Mouse (Mus musculus) liver, embryonic 11.5 days (tissue): ENCODE data around the gene Gm20517. TPM values are rescaled to one million over a fixed set of nuclear protein-coding genes. Genes with fewer than 3 reads are reported as not detected.

Experiments
- ATAC-seq: fragments of 200-750 bp; cut with Nextera tagmentation; replicated peaks from 2 replicates; pipeline ENCODE4 v1.8.0; 2017; ENCODE audit warnings: moderate number of reproducible peaks, mild to moderate bottlenecking, moderate TSS enrichment, moderate library complexity; ENCODE audit not compliant: low FRiP score
- DNase-seq: peaks from one replicate; pipeline ENCODE4 v3.0.0-alpha.2; 2017; ENCODE audit warnings: low spot score
- H3K27ac ChIP-seq: fragments of 300-500 bp; sonication (generic); 2 replicates; pipeline ENCODE4 v1.5.1; 2014; ENCODE audit warnings: mild to moderate bottlenecking, low read depth, low read length, control low read depth
- H3K27me3 ChIP-seq: fragments of 300-500 bp; sonication (generic); replicated peaks from 2 replicates; pipeline ENCODE4 v1.6.1; 2014; ENCODE audit warnings: low read length, mixed read lengths; ENCODE audit not compliant: control insufficient read depth, insufficient read depth
- H3K36me3 ChIP-seq: fragments of 300-500 bp; sonication (generic); 2 replicates; pipeline ENCODE4 v1.6.1; 2014; ENCODE audit warnings: mild to moderate bottlenecking, low read length, moderate library complexity, mixed read lengths; ENCODE audit not compliant: control insufficient read depth, insufficient read depth
- H3K4me1 ChIP-seq: fragments of 300-500 bp; sonication (generic); replicated peaks from 2 replicates; pipeline ENCODE4 v1.6.1; 2014; ENCODE audit warnings: low read length, mixed read lengths; ENCODE audit not compliant: control insufficient read depth, insufficient read depth
- H3K4me2 ChIP-seq: fragments of 300-500 bp; sonication (generic); 2 replicates; pipeline ENCODE4 v1.6.1; 2014; ENCODE audit warnings: mild to moderate bottlenecking, control low read depth, moderate library complexity
- H3K4me3 ChIP-seq: fragments of 300-500 bp; sonication (generic); 2 replicates; pipeline ENCODE4 v1.5.1; 2014; ENCODE audit warnings: low read depth, low read length, control low read depth
- H3K9ac ChIP-seq: fragments of 300-500 bp; sonication (generic); 2 replicates; pipeline ENCODE4 v1.6.1; 2014; ENCODE audit warnings: low read depth, low read length, control low read depth
- H3K9me3 ChIP-seq: fragments of 300-500 bp; sonication (generic); 2 replicates; pipeline ENCODE4 v1.6.1; 2016; ENCODE audit warnings: low read length, inconsistent platforms, mixed read lengths; ENCODE audit not compliant: control insufficient read depth
- WGBS: fragments of 180-500 bp; shearing (Covaris S2); extraction: QIAGEN DNeasy Blood & Tissue Kit; methylation state at CpG from one replicate; pipeline ENCODE4 v1.1.7; 2014; 5-methylcytosine and 5-hydroxymethylcytosine counted together
- polyA plus RNA-seq: library from polyadenylated mRNA; unstranded; fragments of >200 nt; fragmentation: Nextera tagmentation; extraction: Ambion mirVana; gene quantifications from 2 replicates; pipeline ENCODE4 v1.2.1, GENCODE M21; 2014

Gm20517 gene
- polyA plus RNA-seq, 1 experiment from 2014 or later = 2.5 TPM

DNA sequence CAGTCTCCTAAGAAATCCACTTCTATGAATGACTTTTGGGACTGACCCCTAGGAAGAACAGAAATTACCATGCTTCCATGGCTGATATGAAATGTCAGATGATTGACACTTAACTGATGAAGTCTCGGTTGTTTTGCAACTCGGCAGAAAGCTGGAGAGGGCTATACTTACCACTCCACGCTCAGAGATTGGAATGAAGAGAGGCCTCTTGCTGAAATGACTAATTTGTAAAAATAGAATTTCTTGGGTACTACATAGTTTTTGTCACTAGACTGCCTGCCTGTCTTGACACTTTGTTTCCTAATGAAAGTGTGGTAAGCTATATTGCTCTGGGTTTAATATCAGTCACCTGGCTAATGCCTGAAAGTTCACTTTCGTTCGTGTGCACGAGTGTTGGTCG, 53.1 kb downstream of the Gm20517 start:
- ATAC-seq (no peak), DNase-seq (no peak)
- WGBS = 81% methylated on average over 7 of the region's 7 CpGs
- no peaks in the 10 kb centered on the region for H3K4me1 ChIP-seq
- H3K36me3 ChIP-seq = no peaks in the 10 kb centered on the region
- no peak overlapping the region for H3K4me2 ChIP-seq
- H3K27me3 ChIP-seq = no peaks in the 10 kb centered on the region
- H3K27ac ChIP-seq = no peak overlapping the region
- no peak overlapping the region for H3K9ac ChIP-seq
- H3K4me3 ChIP-seq = no peak overlapping the region
- H3K9me3 ChIP-seq = no peaks in the 10 kb centered on the region

DNA sequence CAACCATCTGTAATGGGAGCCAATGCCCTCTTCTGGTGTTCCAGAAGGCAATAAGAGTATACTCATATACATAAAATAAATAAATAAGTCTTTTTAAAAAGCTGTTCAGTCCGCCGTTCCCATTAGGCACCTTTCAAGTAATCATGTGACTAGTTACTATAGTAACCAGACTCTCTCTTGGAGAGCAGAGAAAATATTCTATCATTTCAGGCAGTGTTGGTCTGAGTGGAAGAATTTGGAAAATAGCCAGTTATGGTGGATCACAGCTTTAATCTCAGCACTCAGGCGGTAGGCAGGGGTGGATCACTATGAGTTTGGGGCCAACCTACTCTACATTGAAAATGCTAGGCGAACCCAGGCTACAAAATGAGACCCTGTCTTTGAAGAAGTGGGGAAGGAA, 57.8 kb downstream of the Gm20517 start:
- H3K4me3 ChIP-seq = no peak overlapping the region
- H3K27ac ChIP-seq = no peak overlapping the region
- DNase-seq = no peak
- peaks cover 20% of the 10 kb centered on the region for H3K27me3 ChIP-seq
- no peak overlapping the region for H3K4me2 ChIP-seq
- H3K9me3 ChIP-seq = no peaks in the 10 kb centered on the region
- H3K36me3 ChIP-seq = no peaks in the 10 kb centered on the region
- ATAC-seq = no peak
- no peak overlapping the region for H3K9ac ChIP-seq
- WGBS = 86% methylated on average over 4 of the region's 4 CpGs
- peaks cover 4% of the 10 kb centered on the region for H3K4me1 ChIP-seq

DNA sequence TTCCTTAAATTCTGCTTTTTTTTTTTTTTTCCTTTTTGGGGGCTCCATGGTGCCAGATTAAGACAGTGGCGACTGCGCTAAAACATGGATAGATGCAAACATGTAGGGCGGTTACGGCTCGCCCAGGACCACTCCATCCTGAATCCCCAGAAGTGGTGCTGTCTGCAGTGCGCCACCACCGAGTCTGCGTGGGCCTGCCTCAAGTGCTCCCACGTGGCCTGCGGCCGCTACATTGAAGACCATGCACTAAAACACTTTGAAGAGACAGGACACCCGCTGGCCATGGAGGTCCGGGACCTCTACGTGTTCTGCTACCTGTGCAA, 60.6 kb downstream of the Gm20517 start:
- Histone ChIP-seq H3K4me2 (peak overlapping the region; percentile 78), H3K9me3 (no peaks in the 10 kb centered on the region), H3K4me3 (peak overlapping the region; percentile 48), H3K36me3 (no peaks in the 10 kb centered on the region), H3K4me1 (peaks cover 4% of the 10 kb centered on the region), H3K27me3 (peaks cover 20% of the 10 kb centered on the region), H3K9ac (no peak overlapping the region; the same call in 1 of the 2 replicates), H3K27ac (no peak overlapping the region)
- no peak for DNase-seq
- ATAC-seq = 0 out of 2 replicates have a peak, but pooled peaks have one; percentile 20
- WGBS = 24% methylated on average over 14 of the region's 14 CpGs

DNA sequence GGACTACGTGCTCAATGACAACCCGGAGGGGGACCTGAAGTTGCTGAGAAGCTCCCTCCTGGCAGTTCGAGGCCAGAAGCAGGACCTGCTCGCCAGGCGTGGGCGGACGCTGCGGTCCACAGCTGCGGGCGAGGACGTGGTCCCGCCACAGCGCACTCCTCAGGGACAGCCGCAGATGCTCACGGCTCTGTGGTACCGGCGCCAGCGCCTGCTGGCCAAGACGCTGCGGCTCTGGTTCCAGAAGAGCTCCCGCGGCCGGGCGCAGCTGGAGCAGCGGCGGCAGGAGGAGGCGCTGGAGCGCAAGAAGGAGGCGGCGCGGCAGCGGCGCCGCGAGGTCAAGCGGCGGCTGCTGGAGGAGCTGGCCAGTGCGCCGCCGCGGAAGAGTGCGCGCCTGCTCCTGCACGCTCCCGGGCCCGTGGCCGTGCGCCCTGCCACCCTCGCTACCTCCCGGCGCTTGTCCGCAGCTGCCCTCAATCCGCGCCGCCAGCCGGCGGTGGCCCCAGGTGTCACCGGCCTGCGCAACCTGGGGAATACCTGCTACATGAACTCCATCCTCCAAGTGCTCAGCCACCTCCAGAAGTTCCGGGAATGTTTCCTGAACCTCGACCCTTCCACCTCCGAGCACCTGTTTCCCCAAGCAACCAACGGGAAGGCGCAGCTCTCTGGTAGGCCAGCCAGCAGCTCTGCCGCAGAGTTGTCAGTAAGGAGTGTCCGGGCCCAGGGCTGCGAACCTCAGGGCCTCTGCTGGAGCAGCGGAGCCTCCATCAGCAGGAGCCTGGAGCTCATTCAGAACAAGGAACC, 61.1 kb downstream of the Gm20517 start:
- peak; percentile 20; the same call in 1 of the 2 replicates for ATAC-seq
- H3K27ac ChIP-seq = no peak overlapping the region

DNA sequence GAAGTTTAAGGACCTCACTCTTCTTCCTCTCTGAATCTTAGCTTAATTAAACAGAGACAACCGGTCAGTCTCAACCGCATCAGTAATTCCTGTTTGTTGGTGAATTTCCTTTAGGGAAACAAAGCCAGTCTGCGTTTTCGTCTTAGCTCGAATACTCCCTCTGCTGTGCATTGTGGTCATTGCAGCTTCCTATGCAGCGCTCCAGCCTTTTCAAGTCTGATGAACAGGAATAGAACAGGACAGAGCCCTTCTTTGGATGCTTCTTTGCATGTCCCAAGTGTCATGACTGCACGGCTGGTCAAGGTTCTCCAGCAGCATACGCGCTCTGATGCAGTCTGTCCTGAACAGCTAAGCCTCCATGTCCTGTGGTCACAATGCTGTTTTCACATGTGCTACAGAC, 65.2 kb downstream of the Gm20517 start:
- Histone ChIP-seq H3K27me3 (peaks cover 15% of the 10 kb centered on the region), H3K36me3 (peaks cover 11% of the 10 kb centered on the region; the same call in 1 of the 2 replicates), H3K4me3 (no peak overlapping the region), H3K4me2 (no peak overlapping the region), H3K9ac (no peak overlapping the region), H3K9me3 (no peaks in the 10 kb centered on the region), H3K4me1 (peaks cover 4% of the 10 kb centered on the region), H3K27ac (no peak overlapping the region)
- no peak for DNase-seq
- 23% methylated on average over 9 of the region's 9 CpGs for WGBS
- ATAC-seq = no peak

More for the DNA sequence above, 61.1 kb downstream of the Gm20517 start:
- Histone ChIP-seq H3K36me3 (no peaks in the 10 kb centered on the region), H3K4me2 (peak overlapping the region; percentile 78), H3K4me1 (peaks cover 4% of the 10 kb centered on the region), H3K4me3 (peak overlapping the region; percentile 48), H3K9ac (peak overlapping the region; percentile 35; the same call in 1 of the 2 replicates), H3K9me3 (no peaks in the 10 kb centered on the region), H3K27me3 (peaks cover 20% of the 10 kb centered on the region)
- WGBS = 10% methylated on average over 62 of the region's 68 CpGs
- peak; percentile 63 for DNase-seq

DNA sequence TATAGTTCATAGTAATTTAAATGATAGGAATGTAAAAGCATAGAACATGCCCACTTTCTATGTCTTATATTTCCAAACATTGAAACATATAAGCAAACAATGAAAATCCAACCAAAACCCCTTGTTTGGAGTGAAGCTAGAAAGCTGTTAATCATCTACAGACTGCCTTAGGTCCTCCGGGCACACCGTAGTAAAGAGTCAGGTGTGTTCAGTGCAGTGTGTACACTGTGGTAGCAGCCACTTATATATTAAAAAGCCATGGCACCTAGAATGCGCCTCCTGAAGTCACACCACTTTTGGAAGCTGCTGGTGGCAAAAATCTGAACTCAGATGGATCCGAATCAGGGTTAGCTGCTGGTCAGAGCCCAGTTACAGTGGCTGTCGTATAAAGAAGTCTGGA, 66.8 kb downstream of the Gm20517 start:
- H3K36me3 ChIP-seq = peaks cover 14% of the 10 kb centered on the region; the same call in 1 of the 2 replicates
- no peak overlapping the region for H3K4me2 ChIP-seq
- H3K4me1 ChIP-seq = no peaks in the 10 kb centered on the region
- WGBS = 87% methylated on average over 5 of the region's 5 CpGs
- no peak for ATAC-seq
- H3K4me3 ChIP-seq = no peak overlapping the region
- no peak overlapping the region for H3K27ac ChIP-seq
- H3K9ac ChIP-seq = no peak overlapping the region
- H3K27me3 ChIP-seq = peaks cover under 1% of the 10 kb centered on the region
- H3K9me3 ChIP-seq = no peaks in the 10 kb centered on the region
- no peak for DNase-seq

DNA sequence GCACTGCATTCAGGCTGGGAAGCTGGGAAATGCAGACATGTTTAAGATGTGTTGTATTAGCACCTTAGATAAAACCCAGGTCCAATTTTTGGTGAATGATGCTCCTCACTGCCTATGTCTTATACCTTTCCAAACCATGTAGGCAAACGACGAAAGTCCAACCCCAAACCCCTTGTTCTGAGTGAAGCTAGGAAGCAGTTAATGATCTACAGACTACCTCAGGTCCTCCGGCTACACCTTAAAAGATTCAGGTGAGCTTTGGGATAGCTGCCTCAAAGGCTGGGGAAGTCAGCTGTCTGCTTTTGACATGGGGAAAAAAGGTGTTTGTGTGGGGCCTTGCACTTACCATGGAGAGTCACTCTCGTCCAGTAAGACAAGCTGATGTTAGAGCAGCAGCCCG, 67.3 kb downstream of the Gm20517 start:
- no peak overlapping the region for H3K4me3 ChIP-seq
- peaks cover 14% of the 10 kb centered on the region; the same call in 1 of the 2 replicates for H3K36me3 ChIP-seq
- no peak for DNase-seq
- no peak overlapping the region for H3K27ac ChIP-seq
- no peaks in the 10 kb centered on the region for H3K27me3 ChIP-seq
- H3K9ac ChIP-seq = no peak overlapping the region
- ATAC-seq = no peak
- H3K4me1 ChIP-seq = no peaks in the 10 kb centered on the region
- no peak overlapping the region for H3K4me2 ChIP-seq
- WGBS = 81% methylated on average over 5 of the region's 5 CpGs
- H3K9me3 ChIP-seq = no peaks in the 10 kb centered on the region

DNA sequence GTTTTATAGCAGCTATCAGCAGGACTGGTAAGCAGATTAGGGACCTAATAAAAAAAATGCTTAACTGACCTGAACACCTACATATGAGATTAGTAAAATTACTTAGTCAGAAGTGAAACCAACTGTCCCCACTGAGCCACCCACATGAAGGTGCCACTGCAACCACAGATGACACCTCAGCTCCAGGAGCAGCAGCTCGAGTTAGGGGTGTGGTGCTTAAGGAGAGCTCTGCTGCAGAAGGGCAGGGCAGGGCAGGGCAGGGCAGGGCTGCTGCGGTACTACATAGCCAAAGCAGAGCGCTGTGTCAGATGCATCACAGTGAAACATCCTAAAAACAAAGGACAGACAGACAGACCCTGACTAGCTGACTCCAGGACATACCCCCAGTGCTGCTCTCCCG, 71.4 kb downstream of the Gm20517 start:
- Histone ChIP-seq H3K9me3 (no peaks in the 10 kb centered on the region), H3K4me3 (no peak overlapping the region), H3K27ac (no peak overlapping the region), H3K4me1 (peaks cover 6% of the 10 kb centered on the region; the same call in 1 of the 2 replicates), H3K36me3 (peaks cover 26% of the 10 kb centered on the region; the same call in 1 of the 2 replicates), H3K27me3 (no peaks in the 10 kb centered on the region), H3K9ac (no peak overlapping the region), H3K4me2 (no peak overlapping the region)
- WGBS = 73% methylated on average over 4 of the region's 4 CpGs
- ATAC-seq (no peak), DNase-seq (no peak)
